Mouse (Mus musculus): ENCODE data around the gene Insrr.

- TF ChIP-seq POLR2A (IDR thresholded peaks at IDR 0.05; ENCODE audit: insufficient read depth, low read length), result no peak
- peak; percentile 92 for TF ChIP-seq CTCF (IDR thresholded peaks at IDR 0.05; ENCODE audit: low read depth, low read length)
Observed at GRCm38 (mm10) chr3:87816646-87817093, 19.9 kb downstream of the Insrr start.
